In the genomic region with DNA sequence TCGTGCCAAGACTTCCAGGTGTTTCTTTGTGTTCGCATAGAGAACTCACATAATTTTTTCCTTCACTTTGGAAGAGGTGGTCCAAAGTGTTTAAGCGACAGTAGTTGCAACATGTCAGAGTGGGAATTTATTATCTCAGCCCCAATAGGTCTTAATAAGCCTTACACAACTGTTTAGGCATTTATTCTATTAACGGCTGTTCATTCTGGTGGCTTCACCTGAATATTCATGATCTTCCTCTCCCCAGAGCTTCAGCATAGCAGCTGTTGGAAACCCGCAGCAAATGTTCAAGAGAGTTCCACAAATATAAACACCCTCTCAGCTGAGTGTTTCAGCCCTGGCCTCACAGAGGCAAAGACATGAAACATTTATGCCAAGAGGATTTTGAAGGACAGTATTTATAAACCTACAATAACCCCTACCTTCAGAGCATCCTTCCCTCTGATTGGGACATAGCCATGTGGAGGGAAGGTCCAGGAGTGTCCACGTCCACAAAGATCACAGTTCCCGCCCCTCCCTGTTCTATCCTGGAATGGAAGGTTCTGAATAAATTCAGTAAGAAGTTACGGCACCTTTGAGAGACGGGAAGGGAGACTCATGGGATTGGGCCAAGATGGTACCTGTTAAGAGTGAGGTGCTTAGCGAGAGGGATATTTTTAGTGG, we compare ENCODE assay signal across 21 mouse cellular contexts.
A peak's percentile ranks its signal among the peaks of the same experiment; 100 is the strongest.
DNase-seq lines count a peak whose midpoint lies in the region; ATAC-seq and TF ChIP-seq lines count a peak whose summit lies in the region.
"Had no signal": no experiment of that assay in that cellular context is flagged by ENCODE, and none has a peak within 500 bp of the region (broad histone marks: within the 10 kb centered on the region; RNA-seq: fewer than 3 reads in every experiment).

No protein-coding gene starts in this region.

- no peaks in the 10 kb centered on the region for H3K4me1 ChIP-seq in hindbrain, embryonic 11.5 days (replicated peaks; ENCODE audit: control insufficient read depth, insufficient read depth, low read length)
- peaks cover 16% of the 10 kb centered on the region for H3K4me1 ChIP-seq in hindbrain, embryonic 10.5 days (replicated peaks)
- H3K4me1 ChIP-seq in forebrain, postnatal 0 days (ENCODE audit: insufficient read depth), result no peaks in the 10 kb centered on the region
- H3K4me1 ChIP-seq in midbrain, embryonic 12.5 days, result peaks cover 7% of the 10 kb centered on the region; the same call in 1 of the 2 replicates
- peaks cover 15% of the 10 kb centered on the region for H3K4me1 ChIP-seq in neural tube, embryonic 13.5 days (replicated peaks)

- peak; percentile 31; the same call in 1 of the 2 replicates for ATAC-seq in hindbrain, embryonic 11.5 days (ENCODE audit: low FRiP score)
- ATAC-seq in forebrain, postnatal 0 days, result peak; percentile 64
- ATAC-seq in midbrain, embryonic 12.5 days (ENCODE audit: low FRiP score, low read depth), result peak; percentile 53; the same call in 1 of the 2 replicates
- ATAC-seq in neural tube, embryonic 13.5 days (ENCODE audit: low read depth), result peak; percentile 78

- DNase-seq in hindbrain, embryonic 11.5 days (ENCODE audit: low spot score), result no peak
- no peak for DNase-seq in hindbrain, embryonic 10.5 days (ENCODE audit: low spot score)
- DNase-seq in forebrain, postnatal 0 days, result peak; percentile 34
- DNase-seq in heart, postnatal 14 days, result no peak
- no peak for DNase-seq in gastrocnemius, postnatal 10 days
- no peak for DNase-seq in gastrocnemius, postnatal 25 days
- DNase-seq: cerebellum, adult 9-11 months; kidney, adult 8-10 months; kidney, postnatal 14 days; layer of hippocampus, postnatal 36 days; lung, postnatal 14 days; spleen, adult 18-20 months; thymus, postnatal 36 days had no signal

- no peaks in the 10 kb centered on the region for H3K36me3 ChIP-seq in hindbrain, embryonic 11.5 days (ENCODE audit: control insufficient read depth, insufficient read depth, low read length)
- no peaks in the 10 kb centered on the region for H3K36me3 ChIP-seq in hindbrain, embryonic 10.5 days
- no peaks in the 10 kb centered on the region for H3K36me3 ChIP-seq in forebrain, postnatal 0 days (ENCODE audit: insufficient read depth)
- no peaks in the 10 kb centered on the region for H3K36me3 ChIP-seq in midbrain, embryonic 12.5 days
- no peaks in the 10 kb centered on the region for H3K36me3 ChIP-seq in neural tube, embryonic 13.5 days
- H3K36me3 ChIP-seq: heart, embryonic 12.5 days; limb, embryonic 15.5 days had no signal

- WGBS in hindbrain, embryonic 11.5 days, result 82% methylated on average over 10 of the region's 10 CpGs
- WGBS in hindbrain, embryonic 10.5 days, result 84% methylated on average over 10 of the region's 10 CpGs
- WGBS in forebrain, postnatal 0 days, result 46% methylated on average over 10 of the region's 10 CpGs
- WGBS in midbrain, embryonic 12.5 days, result 74% methylated on average over 10 of the region's 10 CpGs
- WGBS in neural tube, embryonic 13.5 days, result 50% methylated on average over 10 of the region's 10 CpGs

- TF ChIP-seq CTCF in forebrain, postnatal 0 days (IDR thresholded peaks at IDR 0.05; ENCODE audit: low read depth), result no peak

- H3K27me3 ChIP-seq in hindbrain, embryonic 11.5 days (ENCODE audit: control insufficient read depth, insufficient read depth, low read length), result no peaks in the 10 kb centered on the region
- no peaks in the 10 kb centered on the region for H3K27me3 ChIP-seq in hindbrain, embryonic 10.5 days (ENCODE audit: insufficient read depth, poor library complexity, severe bottlenecking)
- no peaks in the 10 kb centered on the region for H3K27me3 ChIP-seq in forebrain, postnatal 0 days (ENCODE audit: insufficient read depth, low read length)
- no peaks in the 10 kb centered on the region for H3K27me3 ChIP-seq in midbrain, embryonic 12.5 days
- no peaks in the 10 kb centered on the region for H3K27me3 ChIP-seq in neural tube, embryonic 13.5 days
- H3K27me3 ChIP-seq: CH12.LX; heart, embryonic 12.5 days; limb, embryonic 15.5 days; megakaryocyte, embryonic 14.5 days had no signal

- no peak overlapping the region for H3K4me3 ChIP-seq in hindbrain, embryonic 11.5 days (ENCODE audit: low read depth, low read length)
- no peak overlapping the region for H3K4me3 ChIP-seq in hindbrain, embryonic 10.5 days
- H3K4me3 ChIP-seq in forebrain, postnatal 0 days (ENCODE audit: low read depth, low read length), result no peak overlapping the region
- no peak overlapping the region for H3K4me3 ChIP-seq in midbrain, embryonic 12.5 days
- H3K4me3 ChIP-seq in neural tube, embryonic 13.5 days, result no peak overlapping the region
- H3K4me3 ChIP-seq: heart, embryonic 12.5 days; layer of hippocampus, adult 2 months; limb, embryonic 15.5 days; megakaryocyte, embryonic 14.5 days; myocyte had no signal

- no peak overlapping the region for H3K9ac ChIP-seq in hindbrain, embryonic 11.5 days (ENCODE audit: low read depth, low read length)
- no peak overlapping the region for H3K9ac ChIP-seq in forebrain, postnatal 0 days
- H3K9ac ChIP-seq in midbrain, embryonic 12.5 days (replicated peaks), result no peak overlapping the region
- no peak overlapping the region for H3K9ac ChIP-seq in neural tube, embryonic 13.5 days
- H3K9ac ChIP-seq: heart, embryonic 12.5 days; limb, embryonic 15.5 days had no signal

- H3K9me3 ChIP-seq in hindbrain, embryonic 11.5 days (ENCODE audit: control insufficient read depth, low read length), result no peaks in the 10 kb centered on the region
- H3K9me3 ChIP-seq in hindbrain, embryonic 10.5 days, result no peaks in the 10 kb centered on the region
- H3K9me3 ChIP-seq in forebrain, postnatal 0 days (ENCODE audit: low read length), result no peaks in the 10 kb centered on the region
- no peaks in the 10 kb centered on the region for H3K9me3 ChIP-seq in midbrain, embryonic 12.5 days
- H3K9me3 ChIP-seq in neural tube, embryonic 13.5 days, result no peaks in the 10 kb centered on the region
- H3K9me3 ChIP-seq: heart, embryonic 12.5 days; limb, embryonic 15.5 days; megakaryocyte, embryonic 14.5 days had no signal

- intact Hi-C loops in heart, postnatal 14 days (cut with DNase I), result no loop called here

- no peak overlapping the region for H3K27ac ChIP-seq in hindbrain, embryonic 11.5 days (ENCODE audit: low read depth, low read length)
- H3K27ac ChIP-seq in hindbrain, embryonic 10.5 days, result no peak overlapping the region
- 0 out of 2 replicates have a peak overlapping the region, but pooled peaks have one; percentile 21 for H3K27ac ChIP-seq in forebrain, postnatal 0 days (ENCODE audit: low read depth, low read length)
- no peak overlapping the region for H3K27ac ChIP-seq in midbrain, embryonic 12.5 days (replicated peaks)
- H3K27ac ChIP-seq in neural tube, embryonic 13.5 days (replicated peaks), result peak overlapping the region; percentile 56
- H3K27ac ChIP-seq: layer of hippocampus, adult 2 months; limb, embryonic 15.5 days had no signal

- no peak overlapping the region for H3K4me2 ChIP-seq in hindbrain, embryonic 11.5 days (replicated peaks; ENCODE audit: low read depth, low read length)
- no peak overlapping the region for H3K4me2 ChIP-seq in forebrain, postnatal 0 days (ENCODE audit: low read depth)
- H3K4me2 ChIP-seq in midbrain, embryonic 12.5 days (replicated peaks), result no peak overlapping the region
- H3K4me2 ChIP-seq in neural tube, embryonic 13.5 days, result no peak overlapping the region
- H3K4me2 ChIP-seq: heart, embryonic 12.5 days; limb, embryonic 15.5 days had no signal

Comparison
In these comparisons a context has a peak if more than half of its experiments do, and no peak if none do; other contexts are left out.
1. H3K27ac ChIP-seq: peak in forebrain, postnatal 0 days (single experiment) and neural tube, embryonic 13.5 days (single experiment); none in hindbrain, embryonic 11.5 days (single experiment), hindbrain, embryonic 10.5 days (single experiment) and midbrain, embryonic 12.5 days (single experiment).
2. Peak in every context shown above with its lines, with median percentiles within 50 percentile points of each other: ATAC-seq.